Mouse (Mus musculus): ENCODE data around the gene Ache.
"Not testable (repeated sequence)": the region's sequence is repeated elsewhere in the genome, so short reads cannot be mapped to it uniquely, and the experiment has no call there.

Ache gene

DNA sequence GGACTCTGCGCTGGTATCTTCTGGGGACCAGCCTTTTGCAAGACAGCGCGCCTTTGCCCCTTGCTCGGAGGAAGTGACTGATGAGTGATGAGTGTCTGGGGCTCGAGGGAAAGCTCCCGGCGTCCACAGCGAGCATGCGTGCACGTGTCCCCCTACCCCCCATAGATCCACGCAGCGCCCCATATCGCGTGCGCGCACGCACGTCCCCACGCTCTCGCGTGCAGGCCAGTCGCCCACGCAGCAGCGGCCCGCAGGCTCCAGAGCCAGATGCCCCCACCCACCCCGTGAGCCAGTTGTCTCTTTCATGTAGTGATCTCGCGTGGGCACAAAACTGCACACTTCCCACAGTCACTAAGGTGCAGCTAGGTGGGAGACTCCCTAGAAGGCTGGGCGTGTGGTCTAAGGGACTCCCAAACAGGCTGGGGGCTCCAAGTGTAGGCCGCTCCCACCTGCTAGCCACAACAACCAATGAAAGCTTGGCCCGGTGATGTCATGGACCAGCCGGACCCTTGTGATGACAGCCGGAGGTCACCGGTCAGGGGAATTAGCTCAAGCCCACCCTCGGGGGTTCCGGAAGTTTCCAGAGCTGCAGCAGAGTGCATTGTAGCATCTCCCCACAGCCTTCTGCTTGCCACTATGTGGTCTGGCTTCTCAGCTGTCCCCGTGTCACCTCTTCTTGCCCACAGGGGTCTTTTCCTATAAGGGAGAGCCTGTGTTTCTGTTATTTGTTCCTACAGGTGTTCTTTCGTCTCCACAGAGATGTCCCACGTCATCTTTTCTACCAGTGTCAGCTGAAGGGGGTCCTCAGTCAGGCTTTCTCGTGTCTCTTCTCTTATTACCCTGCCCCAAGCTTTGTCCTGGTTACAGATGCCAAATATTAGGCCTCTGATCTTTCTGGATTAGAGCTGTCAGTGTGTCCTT, at the start of gene Ache:
Gene Ache (plus strand): TSS at position 488 of the 921 bp plus-strand sequence.
- DNase-seq (ENCODE audit: low spot score): no peak

DNA sequence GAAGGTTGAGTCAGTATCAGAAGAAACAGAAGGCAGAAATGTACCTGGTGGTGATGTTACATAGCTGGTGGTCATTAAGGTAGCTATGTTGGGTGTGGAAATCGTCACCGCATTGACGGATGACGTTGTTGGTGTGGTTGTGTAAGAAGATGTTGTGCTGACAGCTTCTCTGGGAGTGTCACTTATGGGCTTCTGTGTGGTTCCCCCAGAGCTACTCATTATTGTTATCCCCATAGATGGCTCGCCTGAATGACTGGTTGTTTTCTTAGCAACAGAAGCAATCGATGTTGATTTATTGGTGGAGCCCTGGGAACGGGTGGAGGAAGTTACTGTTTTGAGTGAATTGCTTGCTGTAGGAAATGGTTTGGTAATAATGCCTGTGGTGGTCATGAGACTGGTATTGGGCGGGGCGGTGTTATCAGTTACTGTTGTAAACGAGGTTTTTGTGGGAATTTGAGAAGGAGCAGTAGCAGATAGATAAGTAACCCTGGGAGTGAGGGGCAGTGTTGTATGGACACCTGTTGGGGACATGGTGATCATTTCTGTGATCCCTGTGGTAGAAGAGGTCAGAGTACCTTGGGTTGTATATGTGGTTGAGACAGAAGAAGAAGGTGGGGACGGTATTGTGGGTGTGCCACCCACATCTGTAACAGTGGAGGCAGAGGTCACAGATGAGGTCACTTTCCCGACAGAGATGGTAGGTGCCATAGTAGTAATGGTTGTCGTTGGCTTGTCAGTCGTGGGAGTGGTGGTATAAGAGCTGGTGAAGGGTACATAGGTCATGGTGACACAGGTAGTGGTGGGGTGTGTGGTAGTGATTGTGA, 23.2 kb upstream of the Ache start:
- DNase-seq (ENCODE audit: low spot score): no peak

DNA sequence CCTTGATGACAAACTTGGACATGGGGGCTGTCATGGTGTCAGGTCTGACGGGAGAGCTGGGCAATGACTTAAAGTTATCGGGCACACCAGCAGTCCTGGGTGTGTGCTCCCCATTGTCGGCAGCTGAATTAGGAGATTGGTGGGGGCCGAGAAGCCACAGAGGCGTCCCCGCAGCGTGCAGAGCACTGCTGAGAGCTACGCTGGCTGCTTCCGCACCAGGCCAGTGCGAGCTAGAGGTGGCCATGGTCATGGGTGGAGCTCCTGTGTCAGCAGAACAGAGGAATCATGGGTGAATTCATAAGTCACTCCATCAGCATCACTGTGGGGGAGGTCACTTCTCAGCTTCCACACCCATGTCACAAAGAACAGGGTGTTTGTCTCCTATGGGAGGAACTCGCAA, 22.5 kb upstream of the Ache start:
- no peak for DNase-seq (ENCODE audit: low spot score)

DNA sequence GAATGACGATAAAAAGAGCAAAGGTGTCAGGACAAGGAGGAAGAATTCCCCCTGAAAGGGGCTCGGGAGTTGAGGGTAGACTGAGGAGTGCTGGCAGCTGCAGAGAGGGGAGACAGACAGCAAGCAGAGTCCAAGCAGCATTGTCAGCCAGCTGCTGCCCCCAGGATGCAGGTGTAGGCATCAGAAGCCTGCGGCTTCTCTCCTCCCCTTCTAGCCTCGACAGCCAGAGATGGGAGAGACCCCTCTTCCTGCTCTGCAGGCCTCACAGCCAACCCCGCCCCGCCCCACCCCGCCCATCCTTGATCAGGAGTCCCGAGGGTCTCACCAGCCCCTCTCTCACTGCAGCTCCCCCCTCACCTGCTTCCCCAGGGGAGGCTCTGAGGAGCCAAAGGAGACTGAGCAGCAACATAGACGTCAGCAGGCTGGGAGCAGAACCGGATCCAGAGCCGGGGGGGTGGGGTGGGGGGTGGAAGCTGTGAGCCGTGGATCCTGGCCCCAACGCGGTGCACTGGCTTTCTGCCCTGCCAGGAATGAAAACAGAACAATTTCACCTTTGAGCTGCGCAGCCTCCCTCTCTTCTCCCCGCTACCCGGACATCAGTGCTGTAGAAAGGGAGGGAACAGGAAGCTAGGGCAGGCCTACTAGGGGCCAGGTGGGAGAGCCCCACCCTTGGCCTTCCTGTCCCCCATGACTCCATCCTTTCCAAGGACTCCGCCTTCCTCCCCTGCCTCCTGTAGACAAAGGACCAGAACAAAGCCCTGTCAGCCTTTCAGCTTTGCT, 19.0 kb upstream of the Ache start:
- no peak for DNase-seq (ENCODE audit: low spot score)

DNA sequence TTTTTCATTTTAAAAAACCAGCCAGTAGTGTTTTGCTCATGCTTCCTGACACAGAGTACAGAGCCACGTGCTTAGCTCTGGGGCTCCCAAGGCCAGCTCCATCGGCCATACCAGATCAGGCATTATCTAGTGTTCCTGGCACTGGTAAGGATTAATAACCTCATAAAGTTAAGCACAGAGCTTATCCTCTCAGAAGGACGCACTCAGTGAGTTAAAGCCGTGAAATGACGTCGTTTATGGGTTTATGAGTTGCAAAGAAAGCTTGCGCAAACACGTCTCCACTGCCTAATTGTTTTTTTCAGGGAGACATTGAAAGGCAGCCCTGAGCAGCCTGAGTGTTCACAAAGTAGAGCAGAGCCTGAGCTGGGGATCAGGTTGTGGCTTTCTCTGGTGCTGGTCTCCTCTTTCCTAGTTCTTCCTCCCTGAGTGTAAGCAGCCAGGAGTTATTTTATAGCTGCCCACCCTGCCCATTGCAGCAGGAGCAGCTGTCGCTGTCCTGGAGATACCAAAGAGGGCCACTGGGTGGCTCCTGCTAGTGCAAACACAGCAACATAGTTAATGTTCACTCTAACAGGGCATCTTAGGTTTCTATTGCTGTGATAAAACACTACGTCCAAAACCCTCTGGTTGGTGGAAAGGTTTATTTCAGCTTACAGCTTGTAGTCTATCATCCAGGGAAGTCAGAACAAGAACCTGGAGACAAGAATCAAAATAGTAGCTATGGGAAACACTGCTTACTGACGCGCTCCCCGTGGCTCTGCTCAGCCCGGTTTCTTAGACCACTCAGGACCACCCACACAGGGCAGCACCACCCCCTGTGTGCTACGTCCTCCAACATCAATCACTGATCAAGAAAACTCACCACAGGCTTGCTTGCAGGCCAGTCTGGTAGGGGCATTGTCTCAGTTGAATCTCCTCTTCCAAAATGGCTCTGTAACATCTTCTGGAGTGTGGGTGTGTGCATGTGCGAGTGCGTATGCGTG, 9.7 kb upstream of the Ache start:
- no peak for DNase-seq (ENCODE audit: low spot score)

DNA sequence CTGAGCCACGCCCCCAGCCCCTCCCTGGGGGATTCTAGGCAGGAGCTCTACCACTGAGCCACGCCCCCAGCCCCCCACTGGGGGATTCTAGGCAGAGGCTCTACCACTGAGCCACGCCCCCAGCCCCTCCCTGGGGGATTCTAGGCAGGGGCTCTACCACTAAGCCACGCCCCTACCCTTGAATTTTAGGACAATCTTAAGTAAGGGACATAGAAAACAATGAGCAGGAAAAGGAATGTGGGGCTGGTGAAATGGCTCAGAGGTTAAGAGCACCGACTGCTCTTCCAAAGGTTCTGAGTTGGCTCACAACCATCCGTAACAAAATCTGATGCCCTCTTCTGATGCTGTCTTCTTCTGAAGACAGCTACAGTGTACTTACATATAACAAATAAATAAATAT, 2.9 kb upstream of the Ache start:
- DNase-seq (ENCODE audit: low spot score): not testable (repeated sequence)

DNA sequence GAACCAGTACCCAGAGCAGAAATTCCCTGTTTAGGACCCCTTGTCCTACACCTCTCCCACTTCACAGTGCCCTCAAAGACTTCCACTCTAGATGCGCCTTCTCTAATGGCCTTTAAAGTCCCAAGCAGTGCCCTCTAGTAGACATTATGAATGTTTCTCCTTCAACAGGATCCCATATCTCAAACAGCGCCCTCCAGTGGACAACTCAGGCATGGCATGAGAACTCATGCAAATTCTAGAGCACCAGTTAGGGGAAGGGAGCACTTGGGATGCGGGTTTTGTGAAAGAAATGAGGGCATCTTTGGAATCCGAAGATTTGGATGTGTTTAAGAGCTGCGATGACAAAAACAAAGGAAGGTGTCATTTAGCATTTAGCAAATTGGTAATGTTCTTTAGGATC, 2.3 kb upstream of the Ache start:
- no peak for DNase-seq (ENCODE audit: low spot score)

DNA sequence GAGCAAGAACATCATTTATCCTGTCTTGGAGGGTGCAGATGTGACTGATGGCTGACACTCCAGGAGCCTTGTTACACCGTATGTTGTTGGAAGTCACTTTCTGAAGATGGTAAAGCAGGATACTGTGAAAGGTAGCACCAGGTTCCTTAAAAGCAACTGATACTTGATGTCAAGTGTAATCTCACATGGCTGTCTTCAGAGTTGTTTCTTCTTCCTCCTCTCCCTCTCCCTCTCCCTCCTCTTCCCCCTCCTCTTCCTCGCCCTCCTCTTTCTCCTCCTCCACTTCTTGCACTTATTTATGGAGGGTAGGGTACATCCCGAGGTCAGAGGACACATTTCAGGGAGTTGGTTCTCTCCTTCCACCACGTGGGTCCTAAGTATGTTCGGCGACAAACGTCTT, 1.3 kb upstream of the Ache start:
- DNase-seq (ENCODE audit: low spot score): no peak

DNA sequence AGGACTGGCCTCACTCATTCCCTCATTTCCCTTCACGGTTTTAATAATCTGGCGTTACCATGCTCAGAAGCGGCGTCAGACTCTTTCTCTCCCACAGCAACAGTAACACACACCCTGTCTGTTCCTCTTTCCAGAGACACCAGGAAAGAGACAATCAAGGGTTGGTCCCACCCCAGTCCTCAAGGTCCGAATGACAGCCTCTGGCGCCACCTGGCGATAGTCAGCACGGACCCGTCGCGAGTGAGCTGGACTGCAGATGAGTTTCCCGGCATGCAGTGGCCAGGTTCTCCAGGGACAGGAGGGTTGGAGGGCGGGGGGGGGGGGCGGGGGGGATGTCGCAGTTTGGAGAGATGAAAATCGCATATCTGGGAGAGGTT, 676 bp upstream of the Ache start:
- DNase-seq (ENCODE audit: low spot score): peak; percentile 67

DNA sequence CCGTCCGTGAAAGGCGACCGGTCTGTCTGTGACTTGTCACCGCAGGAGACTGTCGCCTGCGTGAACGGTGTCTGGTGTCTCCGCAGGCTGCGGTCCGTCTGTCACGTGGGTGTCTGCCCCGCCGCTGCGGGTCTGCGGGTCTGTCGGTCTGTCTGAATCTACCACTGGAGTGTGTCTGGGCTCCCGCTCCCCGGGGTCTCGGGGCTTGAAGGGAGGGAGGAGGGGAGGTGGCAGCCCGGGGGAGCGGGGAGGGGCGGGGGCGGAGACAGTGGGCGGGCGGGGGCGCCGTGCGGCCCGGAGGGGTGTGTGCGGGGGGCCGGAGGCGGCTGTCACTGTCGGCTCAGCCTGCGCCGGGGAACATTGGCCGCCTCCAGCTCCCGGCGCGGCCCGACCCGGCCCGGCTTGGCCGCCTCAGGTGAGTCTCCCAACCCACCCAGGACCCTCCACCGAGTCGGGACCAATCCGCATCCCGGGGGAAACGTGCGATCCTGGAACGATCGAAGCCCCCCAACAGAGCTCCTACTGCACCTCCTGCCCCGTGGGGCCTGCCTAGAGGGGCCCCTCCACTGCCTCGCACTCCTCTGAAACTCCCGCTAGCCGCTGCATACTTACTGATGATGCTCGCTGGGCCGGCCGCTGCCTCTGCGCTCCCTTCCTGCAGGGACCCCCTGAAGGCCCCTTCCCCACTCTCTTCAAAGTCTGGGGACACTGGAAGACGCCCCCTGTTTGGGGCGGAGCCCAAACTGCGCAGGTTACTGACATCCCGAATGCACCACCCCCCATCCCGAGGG, 829 bp downstream of the Ache start:
- no peak for DNase-seq (ENCODE audit: low spot score)

DNA sequence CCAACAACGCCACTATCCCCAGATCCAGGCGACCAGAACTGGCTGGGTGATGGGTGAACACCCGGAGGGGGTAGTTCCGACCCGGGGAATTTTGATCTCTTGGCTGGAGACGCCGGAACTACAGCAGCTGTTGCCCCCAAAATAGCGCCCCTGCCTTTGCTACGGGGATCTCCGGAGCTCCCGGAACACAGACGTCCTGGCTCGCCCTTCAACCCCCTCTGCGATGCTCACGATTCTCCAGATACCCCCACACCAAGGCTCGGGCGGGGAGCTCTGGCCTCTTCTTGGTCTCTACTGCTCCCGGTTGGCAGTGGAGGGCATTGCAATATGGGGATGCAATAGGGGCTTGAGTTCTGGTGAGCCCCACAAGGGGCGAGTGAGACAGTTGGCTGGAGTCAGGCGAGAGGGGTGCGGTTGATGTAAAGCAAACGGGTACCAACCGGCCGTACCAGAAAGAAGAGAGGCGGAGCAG, 1.7 kb downstream of the Ache start:
- no peak for DNase-seq (ENCODE audit: low spot score)

DNA sequence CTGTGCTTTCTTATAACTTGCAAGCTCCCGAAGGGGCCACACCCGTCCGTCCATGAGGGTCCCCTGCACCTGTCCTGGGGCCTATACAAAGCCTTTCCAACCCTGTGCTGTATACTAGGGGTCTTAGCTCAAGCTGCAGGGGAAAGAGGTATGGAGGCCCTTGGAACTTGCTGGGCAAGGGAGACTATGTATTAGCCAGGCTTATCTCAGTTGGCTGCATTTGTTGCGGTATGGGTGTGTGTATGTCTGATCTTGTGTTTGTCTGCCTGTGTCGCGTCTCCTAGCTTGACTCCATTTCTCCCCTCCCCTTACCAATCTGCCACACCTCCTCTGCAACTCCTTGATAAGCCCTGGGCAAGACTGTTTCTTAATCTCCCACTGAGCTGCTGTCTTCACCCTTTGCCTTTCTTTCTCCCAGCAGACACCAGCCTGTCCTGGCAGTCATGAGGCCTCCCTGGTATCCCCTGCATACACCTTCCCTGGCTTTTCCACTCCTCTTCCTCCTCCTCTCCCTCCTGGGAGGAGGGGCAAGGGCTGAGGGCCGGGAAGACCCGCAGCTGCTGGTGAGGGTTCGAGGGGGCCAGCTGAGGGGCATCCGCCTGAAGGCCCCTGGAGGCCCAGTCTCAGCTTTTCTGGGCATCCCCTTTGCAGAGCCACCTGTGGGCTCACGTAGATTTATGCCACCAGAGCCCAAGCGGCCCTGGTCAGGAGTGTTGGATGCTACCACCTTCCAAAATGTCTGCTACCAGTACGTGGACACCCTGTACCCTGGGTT, 2.5 kb downstream of the Ache start:
- DNase-seq (ENCODE audit: low spot score): no peak

DNA sequence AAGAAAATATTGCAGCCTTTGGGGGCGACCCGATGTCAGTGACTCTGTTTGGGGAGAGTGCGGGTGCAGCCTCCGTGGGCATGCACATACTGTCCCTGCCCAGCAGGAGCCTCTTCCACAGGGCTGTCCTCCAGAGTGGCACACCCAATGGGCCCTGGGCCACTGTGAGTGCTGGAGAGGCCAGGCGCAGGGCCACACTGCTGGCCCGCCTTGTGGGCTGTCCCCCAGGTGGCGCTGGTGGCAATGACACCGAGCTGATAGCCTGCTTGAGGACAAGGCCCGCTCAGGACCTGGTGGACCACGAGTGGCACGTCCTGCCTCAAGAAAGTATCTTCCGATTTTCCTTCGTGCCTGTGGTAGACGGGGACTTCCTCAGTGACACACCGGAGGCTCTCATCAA, 3.4 kb downstream of the Ache start:
- peak; percentile 33 for DNase-seq (ENCODE audit: low spot score)

DNA sequence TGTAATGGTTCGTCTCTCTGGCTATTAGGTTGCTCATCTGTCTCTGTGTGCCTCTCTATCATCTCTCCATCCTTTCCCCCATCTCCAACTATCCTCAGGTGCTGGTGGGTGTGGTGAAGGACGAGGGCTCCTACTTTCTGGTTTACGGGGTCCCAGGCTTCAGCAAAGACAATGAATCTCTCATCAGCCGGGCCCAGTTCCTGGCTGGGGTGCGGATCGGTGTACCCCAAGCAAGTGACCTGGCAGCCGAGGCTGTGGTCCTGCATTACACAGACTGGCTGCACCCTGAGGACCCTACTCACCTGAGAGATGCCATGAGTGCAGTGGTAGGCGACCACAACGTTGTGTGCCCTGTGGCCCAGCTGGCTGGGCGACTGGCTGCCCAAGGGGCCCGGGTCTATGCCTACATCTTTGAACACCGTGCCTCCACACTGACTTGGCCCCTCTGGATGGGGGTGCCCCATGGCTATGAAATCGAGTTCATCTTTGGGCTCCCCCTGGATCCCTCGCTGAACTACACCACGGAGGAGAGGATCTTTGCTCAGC, 4.1 kb downstream of the Ache start:
- DNase-seq (ENCODE audit: low spot score): no peak

DNA sequence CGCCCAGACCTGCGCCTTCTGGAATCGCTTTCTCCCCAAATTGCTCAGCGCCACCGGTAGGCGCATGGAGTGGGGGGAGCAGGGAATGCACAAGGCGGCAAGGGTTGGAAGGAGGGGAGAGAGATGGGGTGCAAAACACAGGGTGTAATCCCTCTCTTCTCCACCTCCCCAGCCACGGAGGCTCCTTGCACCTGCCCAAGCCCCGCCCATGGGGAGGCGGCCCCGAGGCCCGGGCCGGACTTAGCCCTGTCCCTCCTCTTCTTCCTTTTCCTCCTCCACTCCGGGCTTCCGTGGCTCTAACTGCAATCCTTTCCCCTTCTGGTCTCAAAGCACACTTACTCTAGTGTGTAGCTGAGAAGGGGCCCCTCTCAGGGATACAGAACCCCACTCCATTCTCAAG, 6.0 kb downstream of the Ache start:
- peak; percentile 35 for DNase-seq (ENCODE audit: low spot score)

DNA sequence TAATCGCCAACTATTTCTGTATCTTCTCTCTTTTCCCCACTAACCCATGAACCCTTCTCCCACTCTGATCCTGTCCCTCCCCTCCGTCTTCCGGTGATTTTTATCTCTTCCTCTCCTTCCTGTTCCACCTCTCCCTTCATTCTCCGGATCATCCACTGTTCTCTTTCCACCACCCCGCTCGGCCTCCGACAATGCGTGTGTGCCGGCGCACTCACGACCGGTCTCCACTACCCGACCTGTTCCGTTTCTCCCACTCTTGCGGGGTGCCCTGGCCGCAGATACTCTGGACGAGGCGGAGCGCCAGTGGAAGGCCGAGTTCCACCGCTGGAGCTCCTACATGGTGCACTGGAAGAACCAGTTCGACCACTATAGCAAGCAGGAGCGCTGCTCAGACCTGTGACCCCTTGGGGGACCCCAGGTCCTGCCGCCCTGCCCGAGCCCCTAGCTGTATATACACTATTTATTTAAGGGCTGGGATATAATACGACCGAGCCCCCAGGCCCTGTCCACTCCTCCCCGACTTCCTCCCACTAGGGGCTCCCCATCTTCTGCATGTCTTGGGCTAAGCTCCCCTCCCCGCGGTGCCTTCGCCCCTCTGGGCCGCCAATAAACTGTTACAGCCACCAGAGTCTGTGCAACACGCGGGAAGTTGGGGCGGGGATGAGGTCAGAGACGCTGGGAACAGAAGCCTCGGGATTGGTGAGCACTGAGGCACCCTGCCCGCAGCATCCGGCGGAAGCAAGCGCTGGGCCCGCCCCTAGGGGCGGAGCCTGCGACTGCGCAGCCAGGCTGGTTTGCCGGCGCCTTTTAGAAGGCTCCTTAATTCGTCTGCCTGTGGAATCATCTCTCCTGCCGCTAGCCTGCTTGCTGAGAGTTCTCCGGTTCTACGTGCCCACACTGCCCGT, 6.8 kb downstream of the Ache start, which contains the start of gene Ufsp1:
Gene Ufsp1 (plus strand): TSS at position 791 of the 905 bp plus-strand sequence.
- DNase-seq (ENCODE audit: low spot score): peak; percentile 84

DNA sequence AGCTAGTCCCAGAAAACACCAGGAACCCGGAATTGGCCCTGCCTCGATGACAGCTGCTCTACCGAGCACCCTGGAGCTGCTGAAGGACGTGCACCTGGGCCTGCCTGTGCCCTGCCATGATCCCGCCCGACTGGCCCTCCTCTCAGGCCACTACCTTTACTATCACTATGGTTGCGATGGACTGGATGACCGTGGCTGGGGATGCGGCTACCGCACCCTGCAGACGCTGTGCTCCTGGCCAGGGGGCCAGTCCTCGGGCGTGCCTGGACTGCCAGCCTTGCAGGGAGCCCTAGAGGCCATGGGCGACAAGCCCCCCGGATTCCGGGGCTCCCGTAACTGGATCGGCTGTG, 7.4 kb downstream of the Ache start:
- DNase-seq (ENCODE audit: low spot score): no peak

DNA sequence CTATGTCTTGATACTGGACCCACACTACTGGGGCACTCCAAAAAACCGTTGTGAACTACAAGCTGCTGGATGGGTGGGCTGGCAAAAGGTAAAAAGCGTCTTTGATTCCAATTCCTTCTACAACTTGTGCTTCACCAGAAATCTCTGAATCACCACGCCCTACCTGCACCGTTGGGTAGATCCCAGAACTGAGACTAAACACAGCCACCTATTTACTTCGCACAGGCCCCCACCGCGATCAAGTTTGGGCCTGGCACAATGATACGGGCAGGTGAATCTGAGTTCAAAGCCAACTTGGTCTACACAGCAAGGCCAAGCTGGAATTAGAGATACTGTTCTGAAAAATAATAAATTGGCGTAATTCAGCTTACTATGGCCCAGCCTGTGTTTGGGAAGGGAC, 8.0 kb downstream of the Ache start:
- DNase-seq (ENCODE audit: low spot score): no peak
